Mouse (Mus musculus): ENCODE measurements at regions not wholly inside any gene's neighbourhood (a gene's known extent, or its start where the extent isn't known, plus 50 kb on each side); places are given as distances from the start of the nearest gene placed in this dataset.

GRCm38 (mm10) chr13:83865932-83866685, 356.0 kb upstream of the Tmem161b start:
- 86% methylated on average over 6 of the region's 6 CpGs for WGBS
- no peak for DNase-seq
- H3K4me3 ChIP-seq (replicated peaks; ENCODE audit: extremely low read depth, low read depth, low read length) = no peak overlapping the region
- TF ChIP-seq POLR2A (IDR thresholded peaks at IDR 0.05; ENCODE audit: borderline replicate concordance, extremely low read depth, low read depth, low read length) (no peak), CTCF (IDR thresholded peaks at IDR 0.05; ENCODE audit: insufficient read depth, low read length) (no peak)
- H3K4me1 ChIP-seq (ENCODE audit: control insufficient read depth, insufficient read depth, low read length) = no peaks in the 10 kb centered on the region

DNA sequence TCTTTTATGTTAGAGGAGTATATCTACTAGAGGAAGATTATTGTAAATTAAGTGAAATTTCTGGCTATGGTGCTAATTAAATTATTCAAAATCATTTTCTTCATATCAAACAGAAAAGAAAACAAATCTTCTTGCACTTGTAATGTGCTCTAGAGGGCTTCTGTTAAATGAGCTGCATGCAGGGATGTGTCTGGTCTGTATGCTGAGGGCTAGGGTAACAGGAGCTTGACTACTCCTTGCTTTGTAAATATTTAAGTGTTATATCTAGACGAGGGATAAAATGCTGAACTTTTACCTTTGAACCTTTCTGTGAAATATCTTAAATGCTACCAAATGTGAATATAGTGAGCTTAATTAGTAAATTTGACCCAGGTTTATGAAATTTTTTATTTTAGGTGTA, 354.9 kb upstream of the Tmem161b start:
- no peak for DNase-seq
- TF ChIP-seq POLR2A (IDR thresholded peaks at IDR 0.05; ENCODE audit: borderline replicate concordance, extremely low read depth, low read depth, low read length) (no peak), CTCF (IDR thresholded peaks at IDR 0.05; ENCODE audit: insufficient read depth, low read length) (no peak)
- Histone ChIP-seq H3K4me3 (replicated peaks; ENCODE audit: extremely low read depth, low read depth, low read length) (no peak overlapping the region), H3K4me1 (ENCODE audit: control insufficient read depth, insufficient read depth, low read length) (no peaks in the 10 kb centered on the region)
- WGBS = 26% methylated on average over 1 of the region's 1 CpGs

DNA sequence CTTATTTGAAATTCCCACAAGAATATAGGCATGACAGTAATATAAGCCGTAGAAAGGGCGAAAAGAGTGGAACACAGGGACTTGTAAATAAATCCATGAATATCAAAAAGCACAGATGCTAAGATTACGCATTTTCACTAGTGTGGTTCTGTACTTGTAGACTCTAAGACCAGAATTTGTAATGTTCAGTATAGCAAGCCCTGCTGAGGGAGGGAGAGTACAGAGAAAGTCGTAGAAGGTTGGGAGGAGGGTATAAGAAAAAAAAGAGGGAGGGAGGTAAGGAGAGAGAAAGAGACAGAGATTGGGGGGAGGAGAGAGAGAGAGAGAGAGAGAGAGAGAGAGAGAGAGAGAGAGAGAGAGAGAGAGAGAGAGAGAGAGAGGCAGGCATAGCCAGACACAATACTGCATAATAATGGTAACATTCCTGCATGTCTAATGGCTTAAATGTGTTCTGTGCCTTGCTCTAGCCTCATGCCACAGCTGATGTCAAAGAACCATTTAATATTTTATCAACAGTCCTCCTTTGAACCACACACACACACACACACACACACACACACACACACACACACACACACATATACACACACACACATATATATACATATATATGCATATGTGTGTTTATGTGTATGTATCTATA, 354.1 kb upstream of the Tmem161b start:
- Histone ChIP-seq H3K4me3 (replicated peaks; ENCODE audit: extremely low read depth, low read depth, low read length) (no peak overlapping the region), H3K4me1 (ENCODE audit: control insufficient read depth, insufficient read depth, low read length) (no peaks in the 10 kb centered on the region)
- WGBS = 76% methylated on average over 4 of the region's 4 CpGs
- no peak for DNase-seq
- no peak for TF ChIP-seq POLR2A (IDR thresholded peaks at IDR 0.05; ENCODE audit: borderline replicate concordance, extremely low read depth, low read depth, low read length)
- no peak for TF ChIP-seq CTCF (IDR thresholded peaks at IDR 0.05; ENCODE audit: insufficient read depth, low read length)

GRCm38 (mm10) chr13:83868922-83869321, 353.2 kb upstream of the Tmem161b start:
- TF ChIP-seq CTCF (IDR thresholded peaks at IDR 0.05; ENCODE audit: insufficient read depth, low read length) (no peak), POLR2A (IDR thresholded peaks at IDR 0.05; ENCODE audit: borderline replicate concordance, extremely low read depth, low read depth, low read length) (no peak)
- H3K4me3 ChIP-seq (replicated peaks; ENCODE audit: extremely low read depth, low read depth, low read length) = no peak overlapping the region
- H3K4me1 ChIP-seq (ENCODE audit: control insufficient read depth, insufficient read depth, low read length) = no peaks in the 10 kb centered on the region
- WGBS = 52% methylated on average over 4 of the region's 4 CpGs
- DNase-seq = no peak

GRCm38 (mm10) chr13:83872143-83872819, 349.8 kb upstream of the Tmem161b start:
- 64% methylated on average over 3 of the region's 3 CpGs for WGBS
- no peak for TF ChIP-seq POLR2A (IDR thresholded peaks at IDR 0.05; ENCODE audit: borderline replicate concordance, extremely low read depth, low read depth, low read length)
- Histone ChIP-seq H3K4me3 (replicated peaks; ENCODE audit: extremely low read depth, low read depth, low read length) (no peak overlapping the region), H3K4me1 (ENCODE audit: control insufficient read depth, insufficient read depth, low read length) (no peaks in the 10 kb centered on the region)
- no peak for DNase-seq

DNA sequence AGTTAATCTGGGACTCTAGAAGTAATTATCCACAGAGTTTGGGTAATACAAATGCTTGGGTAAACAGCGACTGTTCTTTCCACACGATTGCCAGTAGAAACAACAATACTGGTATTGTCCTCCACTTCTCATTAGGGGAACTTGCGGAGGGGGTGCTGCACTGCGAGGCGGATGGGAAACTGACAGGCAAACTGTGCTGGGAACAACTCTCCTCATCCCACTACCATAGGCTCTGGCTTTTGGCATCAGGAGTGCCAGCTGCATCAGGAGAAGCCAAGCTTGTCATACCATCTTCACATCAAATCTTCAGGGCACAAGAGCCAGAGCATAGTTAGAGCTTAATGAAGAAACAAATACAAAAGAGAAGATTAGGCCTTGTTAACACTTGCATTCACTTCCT, 349.2 kb upstream of the Tmem161b start:
- no peaks in the 10 kb centered on the region for H3K4me1 ChIP-seq (ENCODE audit: control insufficient read depth, insufficient read depth, low read length)
- WGBS = 42% methylated on average over 5 of the region's 5 CpGs
- no peak for TF ChIP-seq POLR2A (IDR thresholded peaks at IDR 0.05; ENCODE audit: borderline replicate concordance, extremely low read depth, low read depth, low read length)
- no peak for TF ChIP-seq CTCF (IDR thresholded peaks at IDR 0.05; ENCODE audit: insufficient read depth, low read length)
- no peak overlapping the region for H3K4me3 ChIP-seq (replicated peaks; ENCODE audit: extremely low read depth, low read depth, low read length)
- DNase-seq = no peak

DNA sequence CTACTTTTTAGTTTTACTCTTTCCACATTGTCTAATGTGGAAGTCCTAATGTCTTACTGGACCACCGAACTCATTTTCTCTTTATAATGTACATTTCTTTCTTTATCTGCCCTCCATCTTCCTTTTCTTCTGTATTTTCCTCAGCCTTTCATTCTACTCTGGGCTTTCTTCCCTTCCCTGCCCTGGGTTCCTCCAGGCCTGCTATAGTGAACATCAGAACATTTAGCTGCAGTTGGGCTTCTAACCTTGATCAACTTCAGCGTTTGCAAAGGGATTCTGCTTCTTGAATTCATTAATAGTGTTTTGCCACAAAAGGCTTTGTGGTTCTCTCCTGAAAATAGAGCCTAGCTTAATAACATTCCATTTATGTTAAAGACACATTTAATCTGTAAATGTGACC, 342.5 kb upstream of the Tmem161b start:
- WGBS = 73% methylated on average over 2 of the region's 2 CpGs
- H3K4me3 ChIP-seq (replicated peaks; ENCODE audit: extremely low read depth, low read depth, low read length) = no peak overlapping the region
- no peaks in the 10 kb centered on the region for H3K4me1 ChIP-seq (ENCODE audit: control insufficient read depth, insufficient read depth, low read length)
- no peak for TF ChIP-seq CTCF (IDR thresholded peaks at IDR 0.05; ENCODE audit: insufficient read depth, low read length)
- no peak for TF ChIP-seq POLR2A (IDR thresholded peaks at IDR 0.05; ENCODE audit: borderline replicate concordance, extremely low read depth, low read depth, low read length)
- DNase-seq = no peak

DNA sequence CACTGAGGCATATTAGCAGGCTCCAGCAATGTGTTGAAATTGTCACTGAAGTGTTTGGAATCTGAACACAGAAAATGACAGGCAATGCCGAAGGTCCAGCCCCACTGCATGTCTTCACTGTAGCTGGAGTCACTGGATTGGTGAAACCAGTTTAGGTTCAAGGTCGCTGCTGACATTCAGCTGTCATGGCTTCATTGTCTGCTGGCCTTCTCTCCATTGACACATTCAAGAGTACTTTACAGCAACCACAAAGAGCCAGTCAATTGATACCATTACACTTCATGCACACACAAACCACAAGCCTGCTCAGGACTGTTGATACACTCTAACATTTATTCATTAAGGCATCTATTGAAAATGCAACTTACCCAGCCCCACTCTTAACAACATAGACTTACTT, 341.8 kb upstream of the Tmem161b start:
- no peak for DNase-seq
- Histone ChIP-seq H3K4me3 (replicated peaks; ENCODE audit: extremely low read depth, low read depth, low read length) (no peak overlapping the region), H3K4me1 (ENCODE audit: control insufficient read depth, insufficient read depth, low read length) (no peaks in the 10 kb centered on the region)
- TF ChIP-seq CTCF (IDR thresholded peaks at IDR 0.05; ENCODE audit: insufficient read depth, low read length) (no peak), POLR2A (IDR thresholded peaks at IDR 0.05; ENCODE audit: borderline replicate concordance, extremely low read depth, low read depth, low read length) (no peak)
- WGBS = 84% methylated on average over 2 of the region's 2 CpGs

DNA sequence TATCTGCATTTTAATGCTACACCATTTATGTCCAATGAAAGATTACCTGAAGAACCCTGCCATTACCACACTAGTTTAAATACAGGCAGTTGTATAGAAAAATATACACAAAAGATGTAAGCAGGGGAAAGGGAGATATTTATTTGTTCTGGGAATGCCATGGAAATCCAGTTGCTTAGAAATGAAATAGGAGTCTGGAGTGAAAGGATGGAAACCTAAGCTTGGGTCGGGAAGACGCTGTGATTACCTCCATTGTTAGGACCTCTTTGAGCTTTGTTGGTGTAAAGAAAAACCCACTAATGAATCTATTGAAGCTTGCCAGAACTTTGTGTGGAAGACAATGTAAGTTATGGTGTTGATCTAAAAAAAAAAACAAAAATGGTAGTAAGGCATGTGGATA, 341.3 kb upstream of the Tmem161b start:
- Histone ChIP-seq H3K4me3 (replicated peaks; ENCODE audit: extremely low read depth, low read depth, low read length) (no peak overlapping the region), H3K4me1 (ENCODE audit: control insufficient read depth, insufficient read depth, low read length) (no peaks in the 10 kb centered on the region)
- DNase-seq = no peak
- 74% methylated on average over 2 of the region's 2 CpGs for WGBS
- TF ChIP-seq POLR2A (IDR thresholded peaks at IDR 0.05; ENCODE audit: borderline replicate concordance, extremely low read depth, low read depth, low read length) (no peak), CTCF (IDR thresholded peaks at IDR 0.05; ENCODE audit: insufficient read depth, low read length) (no peak)
